Mouse (Mus musculus) liver, postnatal 0 days (tissue): ENCODE measurements around the gene Ccdc14. TPM values are rescaled to one million over a fixed set of nuclear protein-coding genes. Genes with fewer than 3 reads are reported as not detected.

Source experiments
- ATAC-seq: fragments of 200-750 bp; cut with Nextera tagmentation; 2 replicates; pipeline ENCODE4 v1.8.0; 2017; ENCODE audit warnings: mild to moderate bottlenecking, moderate library complexity
- DNase-seq: peaks from one replicate; pipeline ENCODE4 v3.0.0-alpha.2; 2016
- H3K27ac ChIP-seq: fragments of 300-500 bp; sonication (generic); 2 replicates; pipeline ENCODE4 v1.5.1; 2014; ENCODE audit warnings: antibody characterized with exemption, moderate library complexity, mild to moderate bottlenecking, low read depth
- H3K27me3 ChIP-seq: fragments of 300-500 bp; sonication (generic); 2 replicates; pipeline ENCODE4 v1.6.1; 2014; ENCODE audit warnings: low read length, control low read depth, mixed read lengths; ENCODE audit not compliant: insufficient read depth
- H3K36me3 ChIP-seq: fragments of 300-500 bp; sonication (generic); replicated peaks from 2 replicates; pipeline ENCODE4 v1.6.1; 2014; ENCODE audit warnings: mild to moderate bottlenecking, control low read depth, low read length, moderate library complexity, mixed read lengths; ENCODE audit not compliant: insufficient read depth
- H3K4me1 ChIP-seq: fragments of 300-500 bp; sonication (generic); 2 replicates; pipeline ENCODE4 v1.6.1; 2014; ENCODE audit warnings: antibody characterized with exemption, mild to moderate bottlenecking, control low read depth; ENCODE audit not compliant: insufficient read depth
- H3K4me2 ChIP-seq: fragments of 300-500 bp; sonication (generic); 2 replicates; pipeline ENCODE4 v1.6.1; 2014; ENCODE audit warnings: low read depth, mild to moderate bottlenecking, low read length, moderate library complexity, mixed read lengths
- H3K4me3 ChIP-seq: fragments of 300-500 bp; sonication (generic); 2 replicates; pipeline ENCODE4 v1.5.1; 2014; ENCODE audit warnings: low read depth, low read length
- H3K9ac ChIP-seq: fragments of 300-500 bp; sonication (generic); replicated peaks from 2 replicates; pipeline ENCODE4 v1.6.1; 2014; ENCODE audit warnings: mild to moderate bottlenecking, moderate library complexity
- H3K9me3 ChIP-seq: fragments of 300-500 bp; sonication (generic); 2 replicates; pipeline ENCODE4 v1.6.1; 2016; ENCODE audit warnings: mild to moderate bottlenecking, control low read depth, low read length, mixed read lengths
- CTCF ChIP-seq: sonication (generic); IDR thresholded peaks from 2 replicates; pipeline ENCODE4 v1.5.1; 2016; ENCODE audit warnings: antibody characterized with exemption, low read depth
- EP300 ChIP-seq: IDR thresholded peaks from 2 replicates; pipeline ENCODE4 v1.6.1; 2016; ENCODE audit warnings: antibody characterized with exemption, low read depth, mild to moderate bottlenecking
- WGBS: fragments of 180-500 bp; shearing (Covaris S2); extraction: QIAGEN DNeasy Blood & Tissue Kit; methylation state at CpG from one replicate; pipeline ENCODE4 v1.1.7; 2014; ENCODE audit not compliant: insufficient replicate concordance; 5-methylcytosine and 5-hydroxymethylcytosine counted together
- polyA plus RNA-seq: library from polyadenylated mRNA; unstranded; fragments of >200 nt; fragmentation: Nextera tagmentation; extraction: Ambion mirVana; gene quantifications from 2 replicates; pipeline ENCODE4 v1.2.1, GENCODE M21; 2015

Ccdc14 gene
- polyA plus RNA-seq, 1 experiment from 2014 or later, result 1.3 TPM

DNA sequence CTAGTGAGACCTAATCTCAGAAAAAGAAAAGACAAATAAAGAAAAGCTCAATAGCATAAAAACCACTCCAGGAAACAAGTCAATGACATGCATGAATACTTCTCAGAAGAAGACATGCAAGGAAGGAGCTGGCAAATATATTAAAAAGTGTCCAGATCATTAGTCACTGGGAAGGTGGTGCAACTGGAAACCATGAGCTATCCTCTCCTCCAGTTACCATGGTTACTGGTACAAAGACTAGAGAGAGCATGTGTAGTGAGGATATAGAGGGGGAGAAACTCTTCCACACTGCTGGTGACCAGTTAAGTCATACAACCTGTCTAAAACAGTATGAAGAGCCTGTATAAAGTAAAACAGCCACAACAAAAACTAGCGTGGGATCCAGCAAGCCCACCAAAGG, 75.8 kb downstream of the Ccdc14 start:
- 84% methylated on average over 1 of the region's 1 CpGs for WGBS
- H3K36me3 ChIP-seq, result no peaks in the 10 kb centered on the region
- H3K27me3 ChIP-seq, result no peaks in the 10 kb centered on the region
- H3K27ac ChIP-seq, result no peak overlapping the region
- ATAC-seq (no peak), DNase-seq (no peak)
- no peaks in the 10 kb centered on the region for H3K9me3 ChIP-seq
- no peaks in the 10 kb centered on the region for H3K4me1 ChIP-seq
- H3K4me2 ChIP-seq, result no peak overlapping the region
- no peak for TF ChIP-seq EP300
- no peak for TF ChIP-seq CTCF
- no peak overlapping the region for H3K9ac ChIP-seq
- H3K4me3 ChIP-seq, result no peak overlapping the region

DNA sequence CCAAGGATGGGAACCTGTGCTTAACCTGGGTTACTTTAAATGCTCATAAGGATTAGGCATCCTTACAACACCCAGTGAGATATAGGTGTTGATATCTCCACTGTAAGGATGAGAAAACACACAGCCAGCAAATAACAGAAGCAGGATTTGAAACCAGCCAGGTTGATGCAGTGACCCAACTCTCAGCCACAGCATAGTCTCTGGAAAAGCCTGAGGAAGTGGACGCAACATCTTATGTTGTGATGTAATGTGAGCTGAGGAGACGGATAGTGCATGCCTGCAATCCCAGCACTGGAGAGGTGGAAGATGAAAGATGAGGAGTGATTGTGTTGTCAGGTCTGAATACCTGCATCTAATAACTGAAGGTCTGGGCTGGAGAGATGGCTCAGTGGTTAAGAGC, 77.0 kb downstream of the Ccdc14 start:
- TF ChIP-seq EP300 (no peak), CTCF (no peak)
- 84% methylated on average over 2 of the region's 2 CpGs for WGBS

DNA sequence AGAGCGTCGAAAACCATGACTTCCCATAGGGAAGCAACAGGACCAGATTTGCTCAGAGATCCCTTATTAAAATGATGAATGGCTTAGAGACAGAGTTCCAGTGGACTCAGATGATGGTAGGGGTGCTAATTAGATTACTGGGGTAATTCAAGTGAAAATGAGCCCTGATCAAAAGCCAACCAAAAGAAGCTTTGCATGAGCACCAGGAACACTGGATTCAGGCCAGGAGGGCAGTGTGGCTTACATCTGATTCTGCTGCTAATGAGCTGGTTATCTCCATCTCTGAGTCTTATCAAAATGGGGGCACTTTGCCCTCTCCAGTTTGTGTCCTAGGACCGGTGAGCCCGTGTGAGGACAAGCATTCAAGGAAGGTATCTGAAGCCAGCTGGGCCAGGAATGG, 78.0 kb downstream of the Ccdc14 start:
- Histone ChIP-seq H3K9me3 (no peaks in the 10 kb centered on the region), H3K4me3 (no peak overlapping the region), H3K36me3 (no peaks in the 10 kb centered on the region), H3K4me2 (no peak overlapping the region), H3K4me1 (no peaks in the 10 kb centered on the region), H3K27me3 (no peaks in the 10 kb centered on the region), H3K27ac (no peak overlapping the region), H3K9ac (no peak overlapping the region)
- no peak for TF ChIP-seq CTCF
- TF ChIP-seq EP300, result no peak
- 78% methylated on average over 4 of the region's 4 CpGs for WGBS
- DNase-seq (no peak), ATAC-seq (no peak)

More for the DNA sequence above, 77.0 kb downstream of the Ccdc14 start:
- Histone ChIP-seq H3K4me1 (no peaks in the 10 kb centered on the region), H3K27ac (no peak overlapping the region), H3K9me3 (no peaks in the 10 kb centered on the region), H3K4me3 (no peak overlapping the region), H3K4me2 (no peak overlapping the region), H3K9ac (no peak overlapping the region), H3K27me3 (no peaks in the 10 kb centered on the region), H3K36me3 (no peaks in the 10 kb centered on the region)
- ATAC-seq, result no peak
- DNase-seq, result no peak

DNA sequence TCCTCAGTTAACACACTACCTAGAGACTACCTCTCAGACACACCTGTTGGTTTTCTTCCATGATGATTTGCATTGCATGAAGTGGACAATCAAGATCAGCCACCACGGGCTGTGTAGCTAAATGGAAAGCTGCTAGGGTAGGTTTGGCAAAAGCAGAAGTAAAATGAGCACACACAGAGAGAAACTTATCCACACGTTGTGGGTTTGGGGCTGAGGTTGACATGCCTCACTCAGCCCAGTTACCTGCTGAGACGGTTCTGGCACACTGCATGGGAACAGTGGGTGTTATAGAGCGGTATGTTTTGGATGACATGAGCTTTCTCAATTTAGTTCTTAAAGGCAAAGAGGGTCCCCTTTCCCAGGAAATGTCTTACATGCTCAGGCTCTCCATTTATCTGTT, 79.7 kb downstream of the Ccdc14 start:
- H3K4me2 ChIP-seq, result no peak overlapping the region
- DNase-seq (no peak), ATAC-seq (no peak)
- H3K27me3 ChIP-seq, result no peaks in the 10 kb centered on the region
- no peaks in the 10 kb centered on the region for H3K4me1 ChIP-seq
- 48% methylated on average over 4 of the region's 4 CpGs for WGBS
- H3K4me3 ChIP-seq, result no peak overlapping the region
- H3K36me3 ChIP-seq, result no peaks in the 10 kb centered on the region
- no peak for TF ChIP-seq CTCF
- no peak for TF ChIP-seq EP300
- no peaks in the 10 kb centered on the region for H3K9me3 ChIP-seq
- H3K27ac ChIP-seq, result no peak overlapping the region
- no peak overlapping the region for H3K9ac ChIP-seq

DNA sequence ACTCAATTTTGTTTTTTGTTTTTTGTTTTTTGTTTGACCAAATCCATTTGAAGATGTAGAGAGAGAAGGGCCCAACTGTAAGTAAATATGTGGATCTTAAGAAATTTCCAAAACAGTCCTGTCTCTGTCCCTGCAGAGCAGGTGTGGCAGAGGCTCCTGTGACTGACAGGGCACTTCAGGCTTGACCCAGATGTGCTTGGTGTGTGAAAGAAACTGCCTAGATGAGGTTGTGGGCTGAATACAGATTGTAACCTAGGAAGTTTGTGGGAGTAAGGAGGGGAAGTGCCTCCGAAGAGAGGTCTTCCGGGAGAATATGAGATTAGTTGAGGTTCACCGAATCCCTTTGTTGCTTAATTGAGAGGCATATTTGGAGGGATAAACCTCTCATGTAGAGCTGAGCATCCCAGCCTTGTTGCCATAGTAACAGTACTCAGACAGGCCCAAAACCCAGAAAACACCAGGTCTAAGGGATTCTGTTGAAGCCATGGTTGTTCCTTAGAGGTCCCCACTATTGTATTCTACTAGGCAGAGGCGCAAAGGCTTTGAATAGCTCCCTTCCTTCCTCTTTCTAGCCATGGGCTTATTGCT, 82.1 kb downstream of the Ccdc14 start:
- Histone ChIP-seq H3K27me3 (no peaks in the 10 kb centered on the region), H3K9me3 (no peaks in the 10 kb centered on the region), H3K4me2 (no peak overlapping the region), H3K36me3 (no peaks in the 10 kb centered on the region), H3K27ac (no peak overlapping the region), H3K4me1 (no peaks in the 10 kb centered on the region), H3K9ac (no peak overlapping the region), H3K4me3 (no peak overlapping the region)
- DNase-seq (no peak), ATAC-seq (no peak)
- 49% methylated on average over 4 of the region's 4 CpGs for WGBS
- TF ChIP-seq EP300 (no peak), CTCF (no peak)

Other genes starting within 250 kb of the Ccdc14 start
- gene Kalrn, start 117.1 kb upstream of the Ccdc14 start, polyA plus RNA-seq, result 12.8 and 16.7 TPM in 2 replicates
- gene Ropn1, start 40.7 kb upstream of the Ccdc14 start, polyA plus RNA-seq, result not detected in 2 replicates
- gene Mylk, start 54.6 kb downstream of the Ccdc14 start, polyA plus RNA-seq, result 4.9 and 5.6 TPM in 2 replicates